Mouse (Mus musculus): Measurements from ENCODE around the gene Itpr3. TPM values are rescaled to one million over a fixed set of nuclear protein-coding genes. Genes with fewer than 3 reads are reported as not detected.
A peak's percentile ranks its signal among the peaks of the same experiment; 100 is the strongest.

Itpr3 gene
- total and polyA plus RNA-seq, 2 experiments from 2014 or later, result 0.58 to 4.0 TPM

DNA sequence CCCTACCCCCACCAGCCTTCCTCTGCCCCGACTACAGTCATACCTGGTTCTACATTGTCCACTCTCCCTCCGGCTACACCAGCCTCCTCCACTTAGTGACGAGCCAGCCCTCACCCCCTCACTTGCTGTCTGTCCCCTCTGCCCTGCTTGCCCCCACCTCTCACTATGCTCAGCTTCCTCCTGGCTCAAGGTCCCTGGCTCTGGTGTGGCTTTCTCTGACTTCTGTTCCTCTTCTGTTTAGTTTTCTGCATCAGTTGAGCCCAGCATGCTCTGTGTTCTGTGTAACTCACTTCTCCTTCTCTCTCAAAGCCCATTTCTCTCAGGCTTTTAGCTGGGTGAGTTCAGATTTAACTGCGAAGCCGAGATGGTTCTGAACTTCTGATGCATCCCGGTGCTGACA is 17.1 kb downstream of the Itpr3 start:
- no peak for ATAC-seq
- WGBS, result 49% methylated on average over 6 of the region's 6 CpGs
- no peaks in the 10 kb centered on the region for H3K36me3 ChIP-seq (ENCODE audit: insufficient read depth, low read length)

DNA sequence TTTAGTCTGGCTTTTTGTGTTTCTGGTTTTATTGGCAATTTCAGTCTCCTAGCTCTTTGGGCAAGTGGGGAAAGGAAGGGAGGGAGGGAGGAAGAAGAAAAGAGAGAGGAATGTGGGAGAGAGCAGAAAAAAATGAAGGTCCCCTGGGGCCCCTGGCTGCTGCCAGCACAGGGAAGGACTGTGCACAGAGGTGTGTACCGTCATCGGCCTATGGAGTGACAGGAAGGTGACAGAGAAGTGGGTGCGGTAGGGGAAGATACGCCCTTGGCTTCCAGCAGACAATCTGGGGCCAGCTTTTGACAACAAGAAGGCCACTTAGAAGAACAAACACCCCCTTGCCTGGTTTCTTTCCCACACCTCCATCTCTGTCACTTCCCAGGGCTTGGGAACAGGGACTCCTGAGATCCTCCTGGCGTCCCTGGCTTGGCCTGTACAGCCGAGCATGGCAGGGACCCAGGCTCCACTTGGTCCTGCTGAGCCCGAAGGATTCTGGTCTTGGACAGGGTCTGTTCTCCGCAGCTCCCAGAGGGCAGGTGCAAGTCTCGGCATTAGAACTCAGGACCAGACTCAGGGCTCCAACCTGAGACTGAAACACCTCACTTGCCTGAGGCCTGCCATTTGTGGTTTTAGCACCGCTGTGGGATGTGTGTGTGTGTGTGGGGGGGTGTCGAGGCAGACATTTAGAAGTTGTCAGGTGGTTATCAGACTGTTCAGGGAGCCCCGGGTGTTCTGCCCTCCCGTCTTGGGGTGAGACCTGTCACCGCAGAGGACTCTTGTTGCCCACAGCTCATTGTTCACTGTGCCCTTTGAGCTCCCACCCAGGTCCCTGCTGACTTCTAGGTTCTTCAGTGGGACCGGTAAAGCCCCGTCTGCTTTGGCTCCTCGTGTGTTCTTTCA is 18.0 kb downstream of the Itpr3 start:
- Histone ChIP-seq H3K9me3 (ENCODE audit: low read length) (no peaks in the 10 kb centered on the region), H3K4me3 (ENCODE audit: low read length) (no peak overlapping the region), H3K36me3 (ENCODE audit: insufficient read depth, low read length) (no peaks in the 10 kb centered on the region), H3K9ac (replicated peaks; ENCODE audit: low read length) (no peak overlapping the region), H3K27me3 (ENCODE audit: insufficient read depth, low read length) (no peaks in the 10 kb centered on the region), H3K4me1 (ENCODE audit: insufficient read depth, low read length) (peaks cover 4% of the 10 kb centered on the region; the same call in 1 of the 2 replicates), H3K27ac (0 out of 2 replicates have a peak overlapping the region, but pooled peaks have one; percentile 3), H3K4me2 (ENCODE audit: low read depth, low read length) (no peak overlapping the region)
- TF ChIP-seq CTCF (IDR thresholded peaks at IDR 0.05; ENCODE audit: low read depth), result no peak
- DNase-seq (ENCODE audit: low spot score), result no peak
- 75% methylated on average over 17 of the region's 17 CpGs for WGBS
- no peak for ATAC-seq

More for the DNA sequence above, 17.1 kb downstream of the Itpr3 start:
- H3K27ac ChIP-seq, result peak overlapping the region; percentile 3; the same call in 1 of the 2 replicates
- H3K27me3 ChIP-seq (ENCODE audit: insufficient read depth, low read length), result no peaks in the 10 kb centered on the region
- DNase-seq (ENCODE audit: low spot score), result peak; percentile 27
- peaks cover 7% of the 10 kb centered on the region; the same call in 1 of the 2 replicates for H3K4me1 ChIP-seq (ENCODE audit: insufficient read depth, low read length)
- H3K9ac ChIP-seq (replicated peaks; ENCODE audit: low read length), result no peak overlapping the region
- no peak overlapping the region for H3K4me2 ChIP-seq (ENCODE audit: low read depth, low read length)
- H3K9me3 ChIP-seq (ENCODE audit: low read length), result no peaks in the 10 kb centered on the region
- no peak overlapping the region for H3K4me3 ChIP-seq (ENCODE audit: low read length)
- no peak for TF ChIP-seq CTCF (IDR thresholded peaks at IDR 0.05; ENCODE audit: low read depth)

DNA sequence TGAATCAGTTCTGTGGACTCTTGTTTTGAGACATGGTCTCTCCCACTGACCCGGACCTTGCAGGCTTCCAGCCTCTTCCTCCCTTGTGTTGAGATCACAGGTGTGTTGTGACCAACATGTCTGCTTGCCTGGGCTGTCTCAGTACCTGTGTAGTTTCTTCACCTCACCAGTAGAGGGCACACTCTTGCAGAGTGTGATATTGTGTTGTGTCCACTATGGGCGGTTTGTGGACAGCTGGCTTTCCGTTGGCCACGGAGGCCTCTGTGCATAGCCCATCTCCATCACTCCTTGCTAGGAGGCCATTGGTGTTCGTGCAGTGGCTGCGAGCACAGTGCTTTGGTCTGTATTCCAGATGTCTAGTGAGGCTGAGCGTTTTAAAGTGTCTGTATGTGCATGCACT is 20.0 kb downstream of the Itpr3 start:
- H3K4me2 ChIP-seq (ENCODE audit: low read depth, low read length), result no peak overlapping the region
- no peak overlapping the region for H3K4me3 ChIP-seq (ENCODE audit: low read length)
- H3K9ac ChIP-seq (replicated peaks; ENCODE audit: low read length), result no peak overlapping the region
- WGBS, result 95% methylated on average over 7 of the region's 7 CpGs
- no peaks in the 10 kb centered on the region for H3K27me3 ChIP-seq (ENCODE audit: insufficient read depth, low read length)
- no peaks in the 10 kb centered on the region for H3K9me3 ChIP-seq (ENCODE audit: low read length)
- DNase-seq (ENCODE audit: low spot score) (no peak), ATAC-seq (no peak)
- no peaks in the 10 kb centered on the region for H3K36me3 ChIP-seq (ENCODE audit: insufficient read depth, low read length)
- H3K4me1 ChIP-seq (ENCODE audit: insufficient read depth, low read length), result peaks cover 4% of the 10 kb centered on the region; the same call in 1 of the 2 replicates
- TF ChIP-seq CTCF (IDR thresholded peaks at IDR 0.05; ENCODE audit: low read depth), result peak; percentile 39
- H3K27ac ChIP-seq, result no peak overlapping the region

DNA sequence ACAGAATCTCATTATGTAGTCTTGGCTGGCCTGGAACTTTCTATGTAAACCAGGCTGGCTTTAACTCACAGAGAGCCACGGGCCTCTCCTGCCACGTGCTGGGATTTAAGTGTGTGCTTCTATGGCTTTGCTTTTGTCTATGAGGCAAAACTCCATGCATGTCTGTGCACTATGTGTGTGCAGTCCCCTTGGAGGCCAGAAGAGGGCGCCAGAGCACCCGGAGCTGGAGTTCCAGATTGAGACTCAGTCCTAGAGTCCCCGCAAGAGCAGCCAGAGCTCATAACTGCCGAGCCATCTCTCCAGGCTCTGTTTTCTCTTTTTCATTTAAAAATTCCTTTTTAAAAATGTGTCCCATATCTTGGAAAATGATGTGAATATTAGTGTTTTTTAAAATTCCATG is 20.8 kb downstream of the Itpr3 start:
- Histone ChIP-seq H3K27ac (no peak overlapping the region), H3K9me3 (ENCODE audit: low read length) (no peaks in the 10 kb centered on the region), H3K27me3 (ENCODE audit: insufficient read depth, low read length) (no peaks in the 10 kb centered on the region), H3K4me2 (ENCODE audit: low read depth, low read length) (no peak overlapping the region), H3K9ac (replicated peaks; ENCODE audit: low read length) (no peak overlapping the region), H3K36me3 (ENCODE audit: insufficient read depth, low read length) (no peaks in the 10 kb centered on the region), H3K4me3 (ENCODE audit: low read length) (no peak overlapping the region), H3K4me1 (ENCODE audit: insufficient read depth, low read length) (peaks cover 4% of the 10 kb centered on the region; the same call in 1 of the 2 replicates)
- WGBS, result 84% methylated on average over 6 of the region's 6 CpGs
- peak; percentile 54 for TF ChIP-seq CTCF (IDR thresholded peaks at IDR 0.05; ENCODE audit: low read depth)
- no peak for ATAC-seq
- no peak for DNase-seq (ENCODE audit: low spot score)

DNA sequence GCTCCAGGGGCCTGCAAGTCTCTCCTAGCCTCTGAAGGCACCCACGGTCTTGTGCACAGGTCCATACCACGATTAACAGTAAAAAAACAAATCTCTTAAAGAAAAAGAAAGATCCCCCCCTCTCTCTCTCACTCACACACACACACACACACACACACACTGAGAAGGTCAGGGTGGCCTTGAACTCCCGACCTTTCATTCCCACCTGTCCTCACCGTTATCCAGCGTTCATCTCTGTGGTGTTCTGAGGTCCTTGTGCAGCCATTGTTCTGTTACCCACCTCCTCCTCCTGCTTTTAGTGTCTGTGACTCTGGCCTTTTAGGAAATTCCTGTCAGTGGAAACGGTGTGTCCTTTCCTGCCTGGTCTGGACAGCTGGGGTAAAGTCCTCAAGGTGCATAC is 21.4 kb downstream of the Itpr3 start:
- no peak for ATAC-seq
- 81% methylated on average over 6 of the region's 6 CpGs for WGBS
- H3K4me1 ChIP-seq (ENCODE audit: insufficient read depth, low read length), result peaks cover 4% of the 10 kb centered on the region; the same call in 1 of the 2 replicates
- DNase-seq (ENCODE audit: low spot score), result no peak
- no peak overlapping the region for H3K9ac ChIP-seq (replicated peaks; ENCODE audit: low read length)
- H3K4me2 ChIP-seq (ENCODE audit: low read depth, low read length), result no peak overlapping the region
- no peaks in the 10 kb centered on the region for H3K27me3 ChIP-seq (ENCODE audit: insufficient read depth, low read length)
- no peak overlapping the region for H3K27ac ChIP-seq
- no peaks in the 10 kb centered on the region for H3K36me3 ChIP-seq (ENCODE audit: insufficient read depth, low read length)
- TF ChIP-seq CTCF (IDR thresholded peaks at IDR 0.05; ENCODE audit: low read depth), result no peak
- no peaks in the 10 kb centered on the region for H3K9me3 ChIP-seq (ENCODE audit: low read length)
- no peak overlapping the region for H3K4me3 ChIP-seq (ENCODE audit: low read length)

DNA sequence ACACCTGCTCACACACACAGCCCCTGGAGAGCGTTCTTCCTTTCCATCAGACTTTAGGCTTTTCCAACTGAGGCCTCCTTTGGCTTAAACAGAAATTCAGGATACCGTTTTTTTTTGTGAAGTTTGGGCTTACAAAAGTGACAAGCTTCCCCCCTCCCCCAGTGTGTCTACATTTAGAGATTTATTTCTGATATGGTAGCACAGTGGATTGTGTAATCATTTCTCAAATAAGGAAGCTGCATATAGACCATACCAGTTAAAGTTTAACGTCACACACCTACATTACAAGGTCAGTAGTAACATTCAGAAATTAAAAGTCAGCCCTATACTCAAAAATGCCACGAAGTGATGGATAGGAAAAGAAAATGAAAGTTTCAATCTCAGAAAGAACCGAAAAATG is 24.8 kb downstream of the Itpr3 start:
- H3K4me1 ChIP-seq (ENCODE audit: insufficient read depth, low read length), result no peaks in the 10 kb centered on the region
- H3K9ac ChIP-seq (replicated peaks; ENCODE audit: low read length), result no peak overlapping the region
- no peak for ATAC-seq
- H3K36me3 ChIP-seq (ENCODE audit: insufficient read depth, low read length), result no peaks in the 10 kb centered on the region
- no peak for TF ChIP-seq CTCF (IDR thresholded peaks at IDR 0.05; ENCODE audit: low read depth)
- no peaks in the 10 kb centered on the region for H3K9me3 ChIP-seq (ENCODE audit: low read length)
- H3K27ac ChIP-seq, result no peak overlapping the region
- H3K4me2 ChIP-seq (ENCODE audit: low read depth, low read length), result no peak overlapping the region
- H3K4me3 ChIP-seq (ENCODE audit: low read length), result no peak overlapping the region
- no peak for DNase-seq (ENCODE audit: low spot score)
- 87% methylated on average over 5 of the region's 5 CpGs for WGBS
- H3K27me3 ChIP-seq (ENCODE audit: insufficient read depth, low read length), result no peaks in the 10 kb centered on the region

DNA sequence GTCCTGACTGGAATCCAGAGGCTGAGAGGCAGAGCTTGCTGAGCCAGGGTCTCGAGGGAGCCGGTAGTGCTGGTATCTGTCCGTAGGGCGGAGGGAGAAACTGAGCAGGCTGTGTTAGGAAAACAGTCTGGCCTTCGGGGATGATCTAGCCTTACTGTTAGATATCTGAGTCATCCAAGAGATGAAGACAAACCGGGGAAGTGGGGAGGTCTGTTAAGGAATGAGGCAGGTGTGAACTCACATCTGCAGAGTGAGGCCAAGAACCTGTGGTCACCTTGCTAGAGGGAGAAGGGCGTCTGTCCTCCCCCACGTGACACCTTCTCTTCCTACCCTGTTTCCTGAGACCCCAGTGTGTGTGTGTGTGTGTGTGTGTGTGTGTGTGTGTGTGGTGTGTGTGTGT is 25.7 kb downstream of the Itpr3 start:
- 74% methylated on average over 8 of the region's 8 CpGs for WGBS
- H3K4me3 ChIP-seq (ENCODE audit: low read length), result no peak overlapping the region
- no peaks in the 10 kb centered on the region for H3K4me1 ChIP-seq (ENCODE audit: insufficient read depth, low read length)
- H3K4me2 ChIP-seq (ENCODE audit: low read depth, low read length), result no peak overlapping the region
- no peak overlapping the region for H3K27ac ChIP-seq
- H3K36me3 ChIP-seq (ENCODE audit: insufficient read depth, low read length), result no peaks in the 10 kb centered on the region
- DNase-seq (ENCODE audit: low spot score) (no peak), ATAC-seq (no peak)
- no peaks in the 10 kb centered on the region for H3K27me3 ChIP-seq (ENCODE audit: insufficient read depth, low read length)
- H3K9me3 ChIP-seq (ENCODE audit: low read length), result no peaks in the 10 kb centered on the region
- TF ChIP-seq CTCF (IDR thresholded peaks at IDR 0.05; ENCODE audit: low read depth), result no peak
- H3K9ac ChIP-seq (replicated peaks; ENCODE audit: low read length), result no peak overlapping the region
